Mouse (Mus musculus): ENCODE data around the gene Adgrb2. TPM values are rescaled to one million over a fixed set of nuclear protein-coding genes. Genes with fewer than 3 reads are reported as not detected.

Adgrb2 gene
- not detected for polyA plus RNA-seq (2014; fragmentation: Illumina TruSeq; extraction: RNeasy Lipid Tissue Mini Kit (QIAGEN cat#74804); ENCODE audit: low read depth, low replicate concordance)

DNA sequence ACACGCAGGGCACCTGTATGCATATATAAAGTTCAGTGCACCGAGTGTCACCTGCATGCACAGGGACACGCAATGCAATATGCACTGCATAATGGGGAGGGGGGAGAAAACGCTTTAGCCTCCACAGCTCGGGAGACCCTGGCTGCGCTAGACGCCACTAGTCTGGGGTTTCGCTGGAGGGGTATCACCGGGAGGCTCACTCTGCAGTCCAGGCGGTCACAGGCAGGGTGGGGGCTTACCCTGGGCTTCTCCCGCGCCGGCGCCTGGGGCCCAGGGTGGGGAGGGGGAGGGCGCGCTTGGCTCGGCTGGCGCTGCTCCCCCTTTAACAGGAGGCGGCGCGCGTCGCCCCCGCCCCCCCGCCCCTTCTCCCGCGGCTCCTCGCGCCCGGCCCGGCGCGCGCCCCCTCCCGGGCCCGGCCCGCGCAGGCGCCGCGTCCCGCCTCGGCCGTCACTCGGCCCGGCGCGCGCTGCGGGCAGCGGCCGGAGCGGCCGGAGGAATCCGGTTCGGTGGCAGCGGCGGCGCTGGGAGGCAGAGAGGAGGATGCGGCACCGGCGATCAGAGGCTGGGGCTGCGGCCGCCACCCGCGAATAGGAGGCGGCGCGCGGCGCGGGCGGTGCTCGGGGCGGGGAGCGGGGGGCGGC is at the start of gene Adgrb2:
Adgrb2 (plus strand) TSS at position 450 of the 641 bp plus-strand sequence.

DNA sequence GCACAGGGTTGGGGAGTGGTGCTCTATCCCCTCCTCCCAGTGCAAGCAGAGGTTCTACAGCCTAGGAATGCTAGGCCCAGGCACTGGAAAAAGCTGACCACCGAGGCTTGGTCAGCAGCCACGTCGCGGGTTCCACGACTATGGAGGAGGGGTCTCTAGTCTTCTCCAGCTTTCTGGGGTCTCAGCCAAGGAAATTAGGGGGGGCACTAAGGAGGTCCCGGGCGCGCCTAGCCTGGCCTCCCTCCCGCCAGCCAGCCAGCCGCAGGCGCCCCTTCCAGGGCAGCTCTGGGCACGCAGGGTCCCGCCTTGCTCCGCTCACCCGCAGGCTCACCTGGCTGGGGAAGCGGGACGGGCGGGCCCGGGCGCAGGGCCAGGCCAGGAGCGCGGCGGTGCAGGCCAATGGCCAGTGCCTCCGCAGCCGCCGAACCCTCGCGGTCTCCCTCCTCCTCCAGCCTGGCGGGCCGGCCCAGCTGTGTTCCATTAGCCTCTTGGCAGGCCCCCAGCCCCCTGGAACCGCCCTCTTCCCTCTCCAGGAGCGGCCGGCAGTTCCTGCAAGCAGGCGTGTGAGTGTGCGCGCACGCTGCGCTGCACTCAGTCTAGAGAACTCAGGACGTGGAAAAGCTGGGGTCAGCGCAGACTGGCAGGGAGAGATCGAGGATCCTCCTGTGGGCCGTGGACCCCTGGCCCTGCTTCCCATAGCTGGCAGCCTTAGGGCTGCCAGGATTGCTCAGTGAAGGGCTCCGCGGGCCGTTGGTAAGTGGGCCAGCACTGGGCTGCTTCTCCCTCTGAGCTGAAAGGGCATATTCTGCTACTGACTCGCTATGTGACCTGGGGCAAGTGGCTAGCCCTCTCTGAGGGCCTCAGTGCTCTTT is 62.9 kb downstream of the Adgrb2 start, which contains the start of gene Col16a1:
Col16a1 (plus strand) TSS at position 510 of the 872 bp plus-strand sequence.

Other genes with a start within 250 kb of the Adgrb2 start
- gene Khdrbs1, start 242.6 kb upstream of the Adgrb2 start, polyA plus RNA-seq (2014; fragmentation: Illumina TruSeq; extraction: RNeasy Lipid Tissue Mini Kit (QIAGEN cat#74804); ENCODE audit: low read depth, low replicate concordance), result 107 TPM
- gene Ptp4a2, start 173.7 kb upstream of the Adgrb2 start, polyA plus RNA-seq (2014; fragmentation: Illumina TruSeq; extraction: RNeasy Lipid Tissue Mini Kit (QIAGEN cat#74804); ENCODE audit: low read depth, low replicate concordance), result 590 TPM
- not detected for gene Spocd1, start 55.6 kb upstream of the Adgrb2 start, polyA plus RNA-seq (2014; fragmentation: Illumina TruSeq; extraction: RNeasy Lipid Tissue Mini Kit (QIAGEN cat#74804); ENCODE audit: low read depth, low replicate concordance)
- 0.69 TPM for gene Col16a1, start 63.0 kb downstream of the Adgrb2 start, polyA plus RNA-seq (2014; fragmentation: Illumina TruSeq; extraction: RNeasy Lipid Tissue Mini Kit (QIAGEN cat#74804); ENCODE audit: low read depth, low replicate concordance)
- gene Pef1, start 117.7 kb downstream of the Adgrb2 start, polyA plus RNA-seq (2014; fragmentation: Illumina TruSeq; extraction: RNeasy Lipid Tissue Mini Kit (QIAGEN cat#74804); ENCODE audit: low read depth, low replicate concordance), result 4.3 TPM
- gene Hcrtr1, start 154.5 kb downstream of the Adgrb2 start, polyA plus RNA-seq (2014; fragmentation: Illumina TruSeq; extraction: RNeasy Lipid Tissue Mini Kit (QIAGEN cat#74804); ENCODE audit: low read depth, low replicate concordance), result not detected
- gene Tinagl1, start 190.3 kb downstream of the Adgrb2 start, polyA plus RNA-seq (2014; fragmentation: Illumina TruSeq; extraction: RNeasy Lipid Tissue Mini Kit (QIAGEN cat#74804); ENCODE audit: low read depth, low replicate concordance), result 5.8 TPM
- 15.9 TPM for gene Gm853, start 237.5 kb downstream of the Adgrb2 start, polyA plus RNA-seq (2014; fragmentation: Illumina TruSeq; extraction: RNeasy Lipid Tissue Mini Kit (QIAGEN cat#74804); ENCODE audit: low read depth, low replicate concordance)